In the genomic region with DNA sequence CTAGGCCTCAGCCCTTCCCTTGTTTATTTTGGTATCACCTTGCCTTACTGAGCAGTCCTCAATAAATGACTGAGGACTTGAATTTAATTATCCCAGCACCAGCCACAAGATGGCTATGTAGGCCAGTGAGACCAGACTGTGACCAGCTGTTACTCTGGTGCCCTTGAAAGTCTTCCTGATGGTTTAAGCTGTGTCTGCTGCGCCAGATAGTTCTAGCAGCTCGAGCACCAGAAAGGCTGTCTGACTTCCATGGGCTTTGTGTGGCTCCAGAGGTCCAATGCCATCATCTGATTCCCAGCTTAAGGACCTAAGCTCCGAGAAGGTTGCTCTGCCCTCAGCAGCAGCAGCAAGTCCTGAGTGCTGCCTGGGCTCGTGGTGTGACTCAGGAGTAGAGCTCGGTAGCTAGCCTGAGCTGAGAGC, we compare ENCODE assay signal across 8 mouse cellular contexts. TPM values are rescaled to one million over a fixed set of nuclear protein-coding genes. Genes with fewer than 3 reads are reported as not detected.
DNase-seq lines count a peak whose midpoint lies in the region; ATAC-seq and TF ChIP-seq lines count a peak whose summit lies in the region.

No protein-coding gene starts in this region.

- peak; percentile 56 for ATAC-seq in CD4-positive, CD25-positive, alpha-beta regulatory T cell, adult 4 months
- peak; percentile 49; the same call in 1 of the 2 replicates for ATAC-seq in liver, embryonic 12.5 days

- no peaks in the 10 kb centered on the region for H3K36me3 ChIP-seq in heart, adult 2 months (ENCODE audit: control insufficient read depth, insufficient read depth, low read length)
- no peaks in the 10 kb centered on the region for H3K36me3 ChIP-seq in liver, embryonic 12.5 days

- H3K27me3 ChIP-seq in heart, adult 2 months (ENCODE audit: control insufficient read depth, insufficient read depth, low read length) = no peaks in the 10 kb centered on the region
- H3K27me3 ChIP-seq in liver, embryonic 12.5 days (replicated peaks) = no peaks in the 10 kb centered on the region

- intact Hi-C loops in heart, adult 2 months (cut with DNase I) = loop anchor here (5.0 to 10.0 kb wide), 3 partner anchors 110 to 207 kb away; partner anchors contain the start of genes Dph1, Rilp, Rtn4rl1 and Scarf1

- DNase-seq in 3134 (ENCODE audit: extremely low read depth, insufficient read length, low spot score) = peak; percentile 58
- peak; percentile 72 to 80 for DNase-seq in cerebellum, postnatal 10 days
- DNase-seq in heart, adult 2 months = peak; percentile 45 to 59
- peak; percentile 89 for DNase-seq in kidney, adult 9 months
- peak; percentile 33 for DNase-seq in neural tube, embryonic 10.5 days (ENCODE audit: extremely low spot score, low spot score)
- no peak for DNase-seq in urinary bladder, postnatal 10 days (ENCODE audit: low spot score)

- peak; percentile 79 for TF ChIP-seq CTCF in heart, adult 2 months (IDR thresholded peaks at IDR 0.05)

- H3K4me3 ChIP-seq in heart, adult 2 months = no peak overlapping the region
- no peak overlapping the region for H3K4me3 ChIP-seq in liver, embryonic 12.5 days

- no peak for TF ChIP-seq POLR2A in heart, adult 2 months (IDR thresholded peaks at IDR 0.05; ENCODE audit: insufficient read depth, low read depth, low read length)

- H3K9me3 ChIP-seq in liver, embryonic 12.5 days (replicated peaks) = no peaks in the 10 kb centered on the region

- H3K27ac ChIP-seq in heart, adult 2 months = peak overlapping the region; percentile 72
- H3K27ac ChIP-seq in liver, embryonic 12.5 days = no peak overlapping the region; the same call in 1 of the 2 replicates

- peaks cover 5% of the 10 kb centered on the region for H3K4me1 ChIP-seq in heart, adult 2 months (ENCODE audit: control insufficient read depth, insufficient read depth, low read length)
- peaks cover 8% of the 10 kb centered on the region; the same call in 1 of the 2 replicates for H3K4me1 ChIP-seq in liver, embryonic 12.5 days

- H3K4me2 ChIP-seq in liver, embryonic 12.5 days = no peak overlapping the region

- TF ChIP-seq EP300 in heart, adult 2 months (IDR thresholded peaks at IDR 0.05; ENCODE audit: insufficient read depth, low read depth, low read length) = peak; percentile 90

- H3K79me2 ChIP-seq in heart, adult 2 months (replicated peaks; ENCODE audit: control insufficient read depth, insufficient read depth, low read length) = no peaks in the 10 kb centered on the region

- peak overlapping the region; percentile 59 for H3K9ac ChIP-seq in heart, adult 2 months (ENCODE audit: low read depth, low read length)
- H3K9ac ChIP-seq in liver, embryonic 12.5 days = no peak overlapping the region

- WGBS in heart, adult 2 months = 39% methylated on average over 5 of the region's 5 CpGs
- 58% methylated on average over 5 of the region's 5 CpGs for WGBS in liver, embryonic 12.5 days (ENCODE audit: insufficient replicate concordance)

RNA-seq across cellular contexts. Expression of gene Serpinf1, which starts 20.2 kb away (rescaled TPM):
- polyA plus RNA-seq in CD4-positive, CD25-positive, alpha-beta regulatory T cell, adult 4 months (2017; shearing (Covaris generic)) = 1 to 10 TPM; 3.4 to 6.9 TPM
- 10 to 100 TPM; 17.4 to 28.5 TPM for total RNA-seq in heart, adult 2 months (2021)
- 84.5 and 96.1 TPM in 2 replicates for polyA plus RNA-seq in heart, adult 2 months (2012; rRNA removed)
- 158 and 172 TPM in 2 replicates for polyA plus RNA-seq in liver, embryonic 12.5 days (2016; fragmentation: Nextera tagmentation; extraction: Ambion mirVana)

RNA-seq across cellular contexts. Expression of gene Serpinf2, which starts 37.1 kb away (rescaled TPM):
- polyA plus RNA-seq in CD4-positive, CD25-positive, alpha-beta regulatory T cell, adult 4 months (2017; shearing (Covaris generic)) = under 1 TPM in 1 of 2 experiments, not detected in 1; 0.32 TPM
- not detected for total RNA-seq in heart, adult 2 months (2021)
- polyA plus RNA-seq in heart, adult 2 months (2012; rRNA removed) = 0.18 and 0.61 TPM in 2 replicates
- polyA plus RNA-seq in liver, embryonic 12.5 days (2016; fragmentation: Nextera tagmentation; extraction: Ambion mirVana) = 351 and 375 TPM in 2 replicates

RNA-seq across cellular contexts. Expression of gene Wdr81, which starts 52.2 kb away (rescaled TPM):
- polyA plus RNA-seq in CD4-positive, CD25-positive, alpha-beta regulatory T cell, adult 4 months (2017; shearing (Covaris generic)) = 1 to 10 TPM; 6.3 to 9.9 TPM
- 1 to 10 TPM; 7.0 to 8.3 TPM for total RNA-seq in heart, adult 2 months (2021)
- 6.6 and 9.6 TPM in 2 replicates for polyA plus RNA-seq in heart, adult 2 months (2012; rRNA removed)
- 24.8 and 25.0 TPM in 2 replicates for polyA plus RNA-seq in liver, embryonic 12.5 days (2016; fragmentation: Nextera tagmentation; extraction: Ambion mirVana)

RNA-seq across cellular contexts. Expression of gene Smyd4, which starts 54.0 kb away (rescaled TPM):
- 10 to 100 TPM; 21.2 to 31.7 TPM for polyA plus RNA-seq in CD4-positive, CD25-positive, alpha-beta regulatory T cell, adult 4 months (2017; shearing (Covaris generic))
- total RNA-seq in heart, adult 2 months (2021) = 1 to 10 TPM; 5.7 to 6.4 TPM
- 3.2 and 3.9 TPM in 2 replicates for polyA plus RNA-seq in heart, adult 2 months (2012; rRNA removed)
- 6.9 and 8.6 TPM in 2 replicates for polyA plus RNA-seq in liver, embryonic 12.5 days (2016; fragmentation: Nextera tagmentation; extraction: Ambion mirVana)

RNA-seq across cellular contexts. Expression of gene Rpa1, which starts 54.2 kb away (rescaled TPM):
- polyA plus RNA-seq in CD4-positive, CD25-positive, alpha-beta regulatory T cell, adult 4 months (2017; shearing (Covaris generic)) = 100 to 1,000 TPM; 214 to 322 TPM
- total RNA-seq in heart, adult 2 months (2021) = 10 to 100 TPM; 54.8 to 60.7 TPM
- 16.8 and 24.8 TPM in 2 replicates for polyA plus RNA-seq in heart, adult 2 months (2012; rRNA removed)
- polyA plus RNA-seq in liver, embryonic 12.5 days (2016; fragmentation: Nextera tagmentation; extraction: Ambion mirVana) = 143 and 149 TPM in 2 replicates

Comparison
In these comparisons a context has a peak if more than half of its experiments do, and no peak if none do; other contexts are left out.
1. RNA of gene Serpinf1, which starts 20.2 kb away (polyA plus RNA-seq): 158 to 172 TPM in liver, embryonic 12.5 days and 84.5 to 96.1 TPM in heart, adult 2 months; 3.4 to 6.9 TPM in CD4-positive, CD25-positive, alpha-beta regulatory T cell, adult 4 months; every median in the first group is over 10 times any median in the second.
2. RNA of gene Serpinf2, which starts 37.1 kb away (polyA plus RNA-seq): 351 to 375 TPM in liver, embryonic 12.5 days; 0.32 TPM in CD4-positive, CD25-positive, alpha-beta regulatory T cell, adult 4 months and 0.18 to 0.61 TPM in heart, adult 2 months; every median in the first group is over 100 times any median in the second.